Mouse (Mus musculus) stomach, embryonic 15.5 days (tissue): ENCODE measurements at regions not wholly inside any gene's neighbourhood (a gene's known extent, or its start where the extent isn't known, plus 50 kb on each side); places are given as distances from the start of the nearest gene placed in this dataset.
A peak's percentile ranks its signal among the peaks of the same experiment; 100 is the strongest.

ENCODE experiments used
- ATAC-seq: fragments of 200-750 bp; cut with Nextera tagmentation; 2 replicates; pipeline ENCODE4 v1.8.0; 2017; ENCODE audit warnings: low read depth, moderate number of reproducible peaks, moderate TSS enrichment; ENCODE audit not compliant: insufficient read depth, low FRiP score
- H3K27ac ChIP-seq: fragments of 300-500 bp; sonication (generic); 2 replicates; pipeline ENCODE4 v1.5.1; 2015; ENCODE audit warnings: mild to moderate bottlenecking, inconsistent platforms
- H3K27me3 ChIP-seq: fragments of 300-500 bp; sonication (generic); replicated peaks from 2 replicates; pipeline ENCODE4 v1.6.1; 2015; ENCODE audit warnings: inconsistent platforms
- H3K36me3 ChIP-seq: fragments of 300-500 bp; sonication (generic); 2 replicates; pipeline ENCODE4 v1.6.1; 2015; ENCODE audit warnings: inconsistent platforms
- H3K4me1 ChIP-seq: fragments of 300-500 bp; sonication (generic); 2 replicates; pipeline ENCODE4 v1.6.1; 2015; ENCODE audit warnings: inconsistent platforms
- H3K4me2 ChIP-seq: fragments of 300-500 bp; sonication (generic); 2 replicates; pipeline ENCODE4 v1.6.1; 2015; ENCODE audit warnings: mild to moderate bottlenecking, inconsistent platforms
- H3K4me3 ChIP-seq: fragments of 300-500 bp; sonication (generic); replicated peaks from 2 replicates; pipeline ENCODE4 v1.5.1; 2015; ENCODE audit warnings: inconsistent platforms
- H3K9ac ChIP-seq: fragments of 300-500 bp; sonication (generic); 2 replicates; pipeline ENCODE4 v1.6.1; 2015; ENCODE audit warnings: inconsistent platforms
- H3K9me3 ChIP-seq: fragments of 300-500 bp; sonication (generic); 2 replicates; pipeline ENCODE4 v1.6.1; 2016; ENCODE audit warnings: inconsistent platforms
- WGBS: fragments of 180-500 bp; shearing (Covaris S2); methylation state at CpG from one replicate; pipeline ENCODE4 v1.1.7; 2015; 5-methylcytosine and 5-hydroxymethylcytosine counted together

DNA sequence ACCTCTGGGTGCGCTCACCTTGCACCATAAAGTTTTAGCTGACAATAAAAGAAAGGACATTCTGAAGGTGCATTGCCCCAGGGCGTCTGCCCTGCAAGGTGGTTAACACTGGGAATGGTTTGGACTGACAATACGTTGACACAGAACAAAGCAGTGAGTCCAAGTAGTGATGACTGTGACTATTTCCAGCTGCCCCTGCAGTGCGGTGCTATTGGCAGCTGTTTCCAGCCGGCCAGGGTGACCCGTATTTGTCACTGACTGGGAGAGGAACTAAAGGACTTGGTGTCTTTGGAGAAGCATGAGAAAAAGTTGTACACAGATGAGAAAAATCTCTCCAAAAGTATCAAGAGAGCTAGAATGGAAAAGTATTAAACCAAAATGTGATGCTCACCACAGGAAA lies 52.0 kb upstream of the Vtcn1 start:
- ATAC-seq = no peak
- H3K4me1 ChIP-seq = 0 out of 2 replicates have a peak, but pooled peaks cover 3% of the 10 kb centered on the region
- no peak overlapping the region for H3K4me3 ChIP-seq
- WGBS = 51% methylated on average over 6 of the region's 6 CpGs
- H3K4me2 ChIP-seq = no peak overlapping the region
- H3K27ac ChIP-seq = no peak overlapping the region
- H3K27me3 ChIP-seq = no peaks in the 10 kb centered on the region
- H3K36me3 ChIP-seq = no peaks in the 10 kb centered on the region
- no peaks in the 10 kb centered on the region for H3K9me3 ChIP-seq
- H3K9ac ChIP-seq = no peak overlapping the region

DNA sequence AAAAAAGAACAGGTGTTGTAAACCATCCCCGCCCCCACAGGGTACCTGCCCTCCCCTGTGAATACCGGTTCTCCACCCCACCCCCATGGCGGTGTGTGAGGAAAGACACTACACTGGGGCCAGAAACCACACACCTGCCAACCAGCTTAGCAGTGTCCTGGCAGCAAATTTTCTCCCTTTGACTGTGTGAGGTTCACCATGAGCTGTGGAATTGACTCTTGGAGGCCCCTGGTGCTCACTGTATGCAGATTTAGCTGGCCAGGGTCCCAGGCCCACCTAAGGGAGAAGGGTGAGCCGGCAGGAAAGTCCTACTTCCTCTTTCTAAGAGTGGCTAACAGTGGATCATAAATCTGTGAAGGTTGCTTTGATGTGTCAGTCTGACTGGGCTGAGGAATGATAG lies 53.9 kb upstream of the Vtcn1 start:
- WGBS = 56% methylated on average over 4 of the region's 4 CpGs
- no peaks in the 10 kb centered on the region for H3K27me3 ChIP-seq
- no peak for ATAC-seq

DNA sequence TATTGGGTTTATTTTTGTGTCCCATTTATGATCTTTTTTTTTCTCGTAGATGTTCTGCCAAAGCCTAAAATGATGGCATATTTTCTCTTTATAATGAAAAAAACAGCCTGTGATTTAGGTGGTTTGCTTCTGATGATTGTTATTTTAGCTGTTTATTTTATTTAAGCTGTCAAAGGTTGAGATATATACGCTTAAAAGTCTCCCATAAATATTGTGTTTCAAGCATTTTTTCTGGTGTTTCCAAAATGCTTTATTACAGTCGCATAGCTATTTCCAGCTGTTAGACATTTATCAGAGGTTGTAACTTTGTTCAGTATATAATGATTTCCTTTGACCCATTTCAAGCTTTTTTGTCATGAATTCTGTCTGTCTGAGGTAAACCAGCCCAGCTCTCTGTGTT lies 54.4 kb upstream of the Vtcn1 start:
- Histone ChIP-seq H3K9me3 (no peaks in the 10 kb centered on the region), H3K4me3 (no peak overlapping the region), H3K27me3 (no peaks in the 10 kb centered on the region), H3K9ac (no peak overlapping the region), H3K36me3 (no peaks in the 10 kb centered on the region), H3K27ac (no peak overlapping the region), H3K4me2 (no peak overlapping the region), H3K4me1 (0 out of 2 replicates have a peak, but pooled peaks cover 4% of the 10 kb centered on the region)
- WGBS = 51% methylated on average over 3 of the region's 3 CpGs
- ATAC-seq = no peak

More for the DNA sequence above, 53.9 kb upstream of the Vtcn1 start:
- H3K4me3 ChIP-seq = no peak overlapping the region
- H3K9me3 ChIP-seq = no peaks in the 10 kb centered on the region
- H3K4me2 ChIP-seq = no peak overlapping the region
- H3K4me1 ChIP-seq = 0 out of 2 replicates have a peak, but pooled peaks cover 4% of the 10 kb centered on the region
- H3K27ac ChIP-seq = no peak overlapping the region
- no peaks in the 10 kb centered on the region for H3K36me3 ChIP-seq
- no peak overlapping the region for H3K9ac ChIP-seq

GRCm38 (mm10) chr3:100769146-100769545 lies 56.1 kb upstream of the Vtcn1 start:
- Histone ChIP-seq H3K27ac (no peak overlapping the region), H3K4me2 (no peak overlapping the region), H3K4me3 (no peak overlapping the region), H3K27me3 (no peaks in the 10 kb centered on the region), H3K36me3 (no peaks in the 10 kb centered on the region), H3K9ac (no peak overlapping the region), H3K9me3 (no peaks in the 10 kb centered on the region), H3K4me1 (0 out of 2 replicates have a peak, but pooled peaks cover 4% of the 10 kb centered on the region)
- no peak for ATAC-seq
- 58% methylated on average over 4 of the region's 4 CpGs for WGBS

GRCm38 (mm10) chr3:100768170-100768624 lies 57.1 kb upstream of the Vtcn1 start:
- H3K27ac ChIP-seq = peak overlapping the region; percentile 17; the same call in 1 of the 2 replicates
- no peaks in the 10 kb centered on the region for H3K36me3 ChIP-seq
- no peaks in the 10 kb centered on the region for H3K9me3 ChIP-seq
- peak overlapping the region; percentile 43 for H3K4me2 ChIP-seq
- no peak for ATAC-seq
- 0 out of 2 replicates have a peak overlapping the region, but pooled peaks have one; percentile 9 for H3K4me3 ChIP-seq
- no peak overlapping the region for H3K9ac ChIP-seq
- 0 out of 2 replicates have a peak, but pooled peaks cover 4% of the 10 kb centered on the region for H3K4me1 ChIP-seq
- WGBS = 48% methylated on average over 15 of the region's 15 CpGs
- H3K27me3 ChIP-seq = no peaks in the 10 kb centered on the region

DNA sequence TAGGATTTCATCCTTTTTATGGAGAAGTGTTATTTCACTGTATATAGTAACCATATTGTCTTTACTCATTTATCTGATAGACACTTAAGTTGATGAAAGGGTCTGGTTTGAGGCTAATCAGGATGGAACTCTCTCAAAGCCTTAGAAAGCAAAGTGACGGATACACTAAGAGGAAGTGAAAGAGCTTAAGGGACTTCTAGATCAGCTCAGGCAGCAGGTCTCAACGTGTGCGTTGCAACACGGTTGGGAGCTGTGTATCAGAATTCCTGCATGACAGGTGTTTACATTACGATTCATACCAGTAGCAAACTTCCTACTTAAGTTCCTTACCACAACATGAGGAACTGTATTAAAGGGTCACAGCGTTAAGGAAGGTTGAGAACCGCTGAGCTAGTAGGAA lies 59.9 kb upstream of the Vtcn1 start:
- ATAC-seq = no peak
- H3K4me3 ChIP-seq = no peak overlapping the region
- H3K36me3 ChIP-seq = no peaks in the 10 kb centered on the region
- H3K27ac ChIP-seq = no peak overlapping the region
- no peaks in the 10 kb centered on the region for H3K9me3 ChIP-seq
- 27% methylated on average over 7 of the region's 7 CpGs for WGBS
- no peaks in the 10 kb centered on the region for H3K27me3 ChIP-seq
- H3K9ac ChIP-seq = no peak overlapping the region
- H3K4me1 ChIP-seq = 0 out of 2 replicates have a peak, but pooled peaks cover 4% of the 10 kb centered on the region
- no peak overlapping the region for H3K4me2 ChIP-seq

DNA sequence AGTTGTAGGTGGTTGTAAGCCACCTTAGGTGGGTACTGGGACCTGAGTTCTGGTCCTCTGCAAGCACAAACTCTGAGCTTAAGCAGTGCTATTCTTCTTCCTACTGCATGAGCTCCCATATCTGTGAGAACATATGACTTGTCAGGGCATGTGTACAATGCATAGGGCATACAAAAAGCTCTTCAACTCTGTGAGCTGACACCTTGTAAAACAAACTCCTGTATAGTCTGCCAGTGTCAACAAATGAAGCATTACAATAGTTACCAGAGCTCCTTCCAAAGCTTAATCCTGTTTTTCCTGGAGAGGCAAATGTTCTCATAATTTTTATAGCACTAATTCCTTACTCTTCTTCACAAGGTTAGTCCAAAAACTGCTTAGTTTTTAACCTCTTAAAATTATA lies 62.4 kb upstream of the Vtcn1 start:
- no peaks in the 10 kb centered on the region for H3K9me3 ChIP-seq
- H3K4me3 ChIP-seq = no peak overlapping the region
- no peaks in the 10 kb centered on the region for H3K27me3 ChIP-seq
- H3K4me2 ChIP-seq = no peak overlapping the region
- H3K9ac ChIP-seq = no peak overlapping the region
- H3K27ac ChIP-seq = no peak overlapping the region
- no peaks in the 10 kb centered on the region for H3K36me3 ChIP-seq
- no peak for ATAC-seq
- H3K4me1 ChIP-seq = no peaks in the 10 kb centered on the region

GRCm38 (mm10) chr3:100759091-100759941 lies 65.9 kb upstream of the Vtcn1 start:
- 73% methylated on average over 3 of the region's 3 CpGs for WGBS
- H3K4me2 ChIP-seq = no peak overlapping the region

GRCm38 (mm10) chr3:100754677-100755076 lies 69.4 kb upstream of the Man1a2 start:
- Histone ChIP-seq H3K9me3 (no peaks in the 10 kb centered on the region), H3K4me3 (no peak overlapping the region), H3K4me2 (no peak overlapping the region), H3K36me3 (no peaks in the 10 kb centered on the region), H3K27me3 (no peaks in the 10 kb centered on the region), H3K27ac (no peak overlapping the region), H3K9ac (no peak overlapping the region), H3K4me1 (no peaks in the 10 kb centered on the region)
- 82% methylated on average over 1 of the region's 1 CpGs for WGBS
- no peak for ATAC-seq

More at GRCm38 (mm10) chr3:100759091-100759941, 65.9 kb upstream of the Vtcn1 start:
- Histone ChIP-seq H3K9ac (no peak overlapping the region), H3K4me1 (no peaks in the 10 kb centered on the region), H3K36me3 (no peaks in the 10 kb centered on the region), H3K27me3 (no peaks in the 10 kb centered on the region), H3K9me3 (no peaks in the 10 kb centered on the region), H3K4me3 (no peak overlapping the region), H3K27ac (no peak overlapping the region)
- no peak for ATAC-seq

GRCm38 (mm10) chr3:100751211-100751610 lies 65.9 kb upstream of the Man1a2 start:
- 85% methylated on average over 1 of the region's 1 CpGs for WGBS
- no peaks in the 10 kb centered on the region for H3K36me3 ChIP-seq
- no peaks in the 10 kb centered on the region for H3K4me1 ChIP-seq
- ATAC-seq = no peak
- H3K4me3 ChIP-seq = no peak overlapping the region
- H3K27ac ChIP-seq = no peak overlapping the region
- no peaks in the 10 kb centered on the region for H3K9me3 ChIP-seq
- H3K9ac ChIP-seq = no peak overlapping the region
- H3K4me2 ChIP-seq = no peak overlapping the region
- H3K27me3 ChIP-seq = no peaks in the 10 kb centered on the region

- Histone ChIP-seq H3K36me3 (no peaks in the 10 kb centered on the region), H3K9ac (no peak overlapping the region), H3K4me3 (no peak overlapping the region), H3K4me2 (no peak overlapping the region), H3K4me1 (no peaks in the 10 kb centered on the region), H3K27me3 (no peaks in the 10 kb centered on the region), H3K27ac (no peak overlapping the region), H3K9me3 (no peaks in the 10 kb centered on the region)
- 92% methylated on average over 6 of the region's 6 CpGs for WGBS
- no peak for ATAC-seq
These were observed 63.4 kb upstream of the Man1a2 start for GRCm38 (mm10) chr3:100748727-100749126.

- Histone ChIP-seq H3K27ac (no peak overlapping the region), H3K4me3 (no peak overlapping the region), H3K27me3 (no peaks in the 10 kb centered on the region), H3K36me3 (no peaks in the 10 kb centered on the region), H3K4me1 (no peaks in the 10 kb centered on the region), H3K9me3 (no peaks in the 10 kb centered on the region), H3K4me2 (no peak overlapping the region), H3K9ac (no peak overlapping the region)
- ATAC-seq = no peak
- 89% methylated on average over 2 of the region's 2 CpGs for WGBS
These were observed 63.0 kb upstream of the Man1a2 start for GRCm38 (mm10) chr3:100748309-100748691.
